Mouse (Mus musculus) kidney, adult 2 months (tissue): ENCODE data around the gene Mrps12. TPM values are rescaled to one million over a fixed set of nuclear protein-coding genes. Genes with fewer than 3 reads are reported as not detected.
A peak's percentile ranks its signal among the peaks of the same experiment; 100 is the strongest.

ENCODE experiments used
- DNase-seq: peaks from one replicate; pipeline ENCODE4 v3.0.0; 2021
- H3K27ac ChIP-seq: fragments of 200-500 bp; 2 replicates; pipeline ENCODE4 v1.5.1; 2012; ENCODE audit warnings: low read depth, low read length, control low read depth, inconsistent platforms; ENCODE audit not compliant: insufficient read depth
- H3K27me3 ChIP-seq: fragments of 200-500 bp; replicated peaks from 2 replicates; pipeline ENCODE4 v1.6.1; 2012; ENCODE audit warnings: mild to moderate bottlenecking, moderate library complexity, low read length, inconsistent platforms; ENCODE audit not compliant: control insufficient read depth, insufficient read depth
- H3K36me3 ChIP-seq: fragments of 200-500 bp; 2 replicates; pipeline ENCODE4 v1.6.1; 2012; ENCODE audit warnings: mild to moderate bottlenecking, moderate library complexity, low read length, inconsistent platforms; ENCODE audit not compliant: control insufficient read depth, insufficient read depth
- H3K4me1 ChIP-seq: fragments of 200-500 bp; 2 replicates; pipeline ENCODE4 v1.6.1; 2011; ENCODE audit warnings: low read length; ENCODE audit not compliant: control insufficient read depth, insufficient read depth
- H3K4me3 ChIP-seq: fragments of 200-500 bp; 2 replicates; pipeline ENCODE4 v1.5.1; 2011; ENCODE audit warnings: mild to moderate bottlenecking, low read depth, low read length, control low read depth; ENCODE audit not compliant: insufficient read depth
- CTCF ChIP-seq: fragments of 200-500 bp; conservative IDR thresholded peaks from 2 replicates; pipeline ENCODE4 v1.5.1; 2011; ENCODE audit warnings: low read depth, mild to moderate bottlenecking, control low read depth, low read length, moderate library complexity, mixed read lengths; ENCODE audit not compliant: insufficient read depth, insufficient read length
- POLR2A ChIP-seq: fragments of 200-500 bp; IDR thresholded peaks from one replicate; pipeline ENCODE4 v1.6.1; 2011; ENCODE audit warnings: low read depth, low read length, control low read depth
- WGBS: fragments of 180-500 bp; shearing (Covaris S2); methylation state at CpG from one replicate; pipeline ENCODE4 v1.1.7; 2018; 5-methylcytosine and 5-hydroxymethylcytosine counted together
- polyA plus RNA-seq: library from polyadenylated mRNA; depleted of rRNA; stranded (reverse); fragments of >200 nt; gene quantifications from 2 replicates; pipeline ENCODE4 v1.2.3, GENCODE M21; 2012; rRNA removed

Mrps12 gene
- polyA plus RNA-seq, 1 experiment = 79.8 TPM

- no peak overlapping the region for H3K27ac ChIP-seq
- 11% methylated on average over 14 of the region's 14 CpGs for WGBS
- TF ChIP-seq POLR2A = no peak
- TF ChIP-seq CTCF = no peak
Measured at GRCm38 (mm10) chr7:28694423-28694822, 47.2 kb downstream of the Mrps12 start.

GRCm38 (mm10) chr7:28693321-28693966 is 48.2 kb downstream of the Mrps12 start:
- WGBS = 2% methylated on average over 38 of the region's 38 CpGs
- peak overlapping the region; percentile 56; the same call in 1 of the 2 replicates for H3K4me3 ChIP-seq
- TF ChIP-seq POLR2A (no peak), CTCF (no peak)
- no peak overlapping the region for H3K27ac ChIP-seq
- no peaks in the 10 kb centered on the region for H3K36me3 ChIP-seq
- peak; percentile 73 for DNase-seq
- no peaks in the 10 kb centered on the region for H3K4me1 ChIP-seq
- no peaks in the 10 kb centered on the region for H3K27me3 ChIP-seq

More at GRCm38 (mm10) chr7:28694423-28694822, 47.2 kb downstream of the Mrps12 start:
- no peak overlapping the region for H3K4me3 ChIP-seq
- no peaks in the 10 kb centered on the region for H3K27me3 ChIP-seq
- H3K36me3 ChIP-seq = no peaks in the 10 kb centered on the region
- DNase-seq = no peak
- no peaks in the 10 kb centered on the region for H3K4me1 ChIP-seq

- 46% methylated on average over 30 of the region's 30 CpGs for WGBS
- Histone ChIP-seq H3K27ac (no peak within 1 kb of the TSS), H3K36me3 (no peaks in the 10 kb centered on the region), H3K4me3 (peak within 1 kb of the TSS; percentile 56; the same call in 1 of the 2 replicates), H3K4me1 (no peaks in the 10 kb centered on the region), H3K27me3 (no peaks in the 10 kb centered on the region)
- TF ChIP-seq POLR2A = no peak
- TF ChIP-seq CTCF = no peak
- no peak for DNase-seq
Measured at GRCm38 (mm10) chr7:28692545-28693320, 48.9 kb downstream of the Mrps12 start, which contains the start of gene Fbxo27. Gene Fbxo27, plus strand, starts transcription at chr7:28692849.

DNA sequence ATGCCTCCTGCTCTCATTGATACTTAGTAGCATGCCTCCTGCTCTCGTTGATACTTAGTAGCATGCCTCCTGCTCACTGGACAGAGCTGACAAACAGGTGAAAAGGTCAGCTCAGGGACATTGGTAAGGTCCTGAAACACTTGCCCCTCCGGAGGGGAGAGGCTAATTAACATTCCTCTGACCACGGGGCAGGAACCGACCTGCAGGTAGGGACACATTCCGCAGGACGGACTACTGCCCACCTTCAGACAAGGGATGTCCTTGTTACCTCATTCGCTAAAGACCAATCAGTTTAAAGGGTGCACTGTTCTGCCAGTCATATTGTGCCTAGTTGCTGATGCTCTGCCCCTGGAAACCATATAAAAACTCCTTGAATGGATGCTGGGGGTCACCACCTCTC is 50.5 kb downstream of the Mrps12 start:
- Histone ChIP-seq H3K4me1 (no peaks in the 10 kb centered on the region), H3K4me3 (no peak overlapping the region), H3K27me3 (no peaks in the 10 kb centered on the region), H3K36me3 (no peaks in the 10 kb centered on the region), H3K27ac (no peak overlapping the region)
- 48% methylated on average over 7 of the region's 7 CpGs for WGBS
- no peak for TF ChIP-seq POLR2A
- no peak for TF ChIP-seq CTCF
- DNase-seq = no peak

Other genes with a start within 250 kb of the Mrps12 start
- not detected in 2 replicates for gene Ifnl2, start 231.4 kb downstream of the Mrps12 start, polyA plus RNA-seq
- not detected in 2 replicates for gene Ifnl3, start 219.0 kb downstream of the Mrps12 start, polyA plus RNA-seq
- gene Sycn, start 200.9 kb downstream of the Mrps12 start, polyA plus RNA-seq = 12.4 and 13.3 TPM in 2 replicates
- gene Nccrp1, start 194.6 kb downstream of the Mrps12 start, polyA plus RNA-seq = 57.2 and 85.4 TPM in 2 replicates
- 67.0 and 79.0 TPM in 2 replicates for gene Samd4b, start 143.7 kb downstream of the Mrps12 start, polyA plus RNA-seq
- 36.9 and 41.8 TPM in 2 replicates for gene Pak4, start 143.6 kb downstream of the Mrps12 start, polyA plus RNA-seq
- not detected in 2 replicates for gene Acp7, start 110.5 kb downstream of the Mrps12 start, polyA plus RNA-seq
- gene Fbxo27, start 49.0 kb downstream of the Mrps12 start, polyA plus RNA-seq = 1.1 and 1.6 TPM in 2 replicates
- 1.1 and 1.3 TPM in 2 replicates for gene Fbxo17, start 25.0 kb downstream of the Mrps12 start, polyA plus RNA-seq
- gene Sars2, start 172 bp upstream of the Mrps12 start, polyA plus RNA-seq = 19.4 and 22.9 TPM in 2 replicates
- not detected in 2 replicates for gene Ccer2, start 14.4 kb upstream of the Mrps12 start, polyA plus RNA-seq
- 99.8 and 103 TPM in 2 replicates for gene Sirt2, start 24.9 kb upstream of the Mrps12 start, polyA plus RNA-seq
- 37.9 and 41.6 TPM in 2 replicates for gene Nfkbib, start 25.7 kb upstream of the Mrps12 start, polyA plus RNA-seq
- 2.9 and 5.9 TPM in 2 replicates for gene Rinl, start 47.1 kb upstream of the Mrps12 start, polyA plus RNA-seq
- 172 and 214 TPM in 2 replicates for gene Hnrnpl, start 66.7 kb upstream of the Mrps12 start, polyA plus RNA-seq
- 865 and 950 TPM in 2 replicates for gene Ech1, start 83.4 kb upstream of the Mrps12 start, polyA plus RNA-seq
- 22.8 and 25.0 TPM in 2 replicates for gene Lgals4, start 92.0 kb upstream of the Mrps12 start, polyA plus RNA-seq
- gene Lgals7, start 122.0 kb upstream of the Mrps12 start, polyA plus RNA-seq = 1.1 and 1.6 TPM in 2 replicates
- gene Capn12, start 139.6 kb upstream of the Mrps12 start, polyA plus RNA-seq = 0.11 and 0.24 TPM in 2 replicates
- gene Actn4, start 220.5 kb upstream of the Mrps12 start, polyA plus RNA-seq = 340 and 367 TPM in 2 replicates
- 321 and 343 TPM in 2 replicates for gene Eif3k, start 240.0 kb upstream of the Mrps12 start, polyA plus RNA-seq
- 2.3 and 6.2 TPM in 2 replicates for gene Map4k1, start 240.2 kb upstream of the Mrps12 start, polyA plus RNA-seq